In genomic region chr2:71673087-71673920, GRCm38 (mm10) we compare ENCODE assay signal across 8 mouse cellular contexts.
A peak's percentile ranks its signal among the peaks of the same experiment; 100 is the strongest.
DNase-seq lines count a peak whose midpoint lies in the region; ATAC-seq and TF ChIP-seq lines count a peak whose summit lies in the region.

No protein-coding gene starts in this region.

- H3K27me3 ChIP-seq in heart, embryonic 13.5 days (replicated peaks) = no peaks in the 10 kb centered on the region

- peak; percentile 58; the same call in 1 of the 2 replicates for ATAC-seq in heart, embryonic 13.5 days (ENCODE audit: extremely low read depth, insufficient number of reproducible peaks, low FRiP score, low TSS enrichment)

- H3K4me1 ChIP-seq in heart, embryonic 13.5 days = peaks cover 44% of the 10 kb centered on the region

- WGBS in heart, embryonic 13.5 days = 61% methylated on average over 18 of the region's 18 CpGs

- H3K36me3 ChIP-seq in heart, embryonic 13.5 days = no peaks in the 10 kb centered on the region

- H3K4me2 ChIP-seq in heart, embryonic 13.5 days = no peak overlapping the region

- no peaks in the 10 kb centered on the region for H3K9me3 ChIP-seq in heart, embryonic 13.5 days

- DNase-seq in layer of hippocampus, adult 2 months (ENCODE audit: low spot score in 2 of 2) = no peak
- no peak for DNase-seq in layer of hippocampus, postnatal 10 days (ENCODE audit: low spot score in 2 of 2)
- DNase-seq in kidney, postnatal 14 days = peak; percentile 90
- peak; percentile 68 to 89 for DNase-seq in lung, postnatal 4 days
- no peak for DNase-seq in frontal cortex, postnatal 25 days (ENCODE audit: low spot score in 2 of 2)
- DNase-seq in B cell, adult 2 months = no peak
- no peak for DNase-seq in left cerebral cortex, adult 18-20 months (ENCODE audit: low spot score in 2 of 2)

- H3K27ac ChIP-seq in layer of hippocampus, adult 2 months = peak overlapping the region; percentile 61
- H3K27ac ChIP-seq in heart, embryonic 13.5 days (replicated peaks) = peak overlapping the region; percentile 80

- no peak for TF ChIP-seq CTCF in layer of hippocampus, adult 2 months (conservative IDR thresholded peaks at IDR 0.05)

- no peak overlapping the region for H3K4me3 ChIP-seq in layer of hippocampus, adult 2 months
- no peak overlapping the region for H3K4me3 ChIP-seq in heart, embryonic 13.5 days

- no peak overlapping the region for H3K9ac ChIP-seq in heart, embryonic 13.5 days

Comparison
In these comparisons a context has a peak if more than half of its experiments do, and no peak if none do; other contexts are left out.
1. DNase-seq: peak in kidney, postnatal 14 days (single experiment) and lung, postnatal 4 days (2 of 2); none in layer of hippocampus, adult 2 months (0 of 2), layer of hippocampus, postnatal 10 days (0 of 2), frontal cortex, postnatal 25 days (0 of 2), B cell, adult 2 months (0 of 2) and left cerebral cortex, adult 18-20 months (0 of 2).